Mouse (Mus musculus): ENCODE measurements around the gene Zdhhc23.

GRCm38 (mm10) chr16:43935367-43935766, 44.2 kb downstream of the Zdhhc23 start:
- TF ChIP-seq TAL1 (IDR thresholded peaks at IDR 0.05; ENCODE audit: low read length) (no peak), GATA1 (IDR thresholded peaks at IDR 0.05; ENCODE audit: low read length) (no peak)

All from erythroblast, embryonic 14.5 days (primary cell).